Mouse (Mus musculus) lung, postnatal 4 days (tissue): Measurements from ENCODE around the gene Rfwd3.
A peak's percentile ranks its signal among the peaks of the same experiment; 100 is the strongest.
"Not testable (repeated sequence)": the region's sequence is repeated elsewhere in the genome, so short reads cannot be mapped to it uniquely, and the experiment has no call there.

ENCODE experiments used
- DNase-seq, 2 experiments: peaks; one replicate each; pipeline ENCODE4 v3.0.0; 2021

Rfwd3 gene

GRCm38 (mm10) chr8:111299821-111300568 is at the start of gene Rfwd3:
Gene Rfwd3, minus strand, starts transcription at chr8:111300222.
- peak; percentile 97 to 99 for DNase-seq

- DNase-seq: peak; percentile 80 to 88
Measured at GRCm38 (mm10) chr8:111343225-111343624, 43.2 kb upstream of the Rfwd3 start.

- no peak for DNase-seq
Measured at GRCm38 (mm10) chr8:111340186-111340585, 40.2 kb upstream of the Rfwd3 start.

GRCm38 (mm10) chr8:111338370-111339208 is 38.6 kb upstream of the Rfwd3 start:
- DNase-seq: peak in 1 of 2 experiments; percentile 7

DNA sequence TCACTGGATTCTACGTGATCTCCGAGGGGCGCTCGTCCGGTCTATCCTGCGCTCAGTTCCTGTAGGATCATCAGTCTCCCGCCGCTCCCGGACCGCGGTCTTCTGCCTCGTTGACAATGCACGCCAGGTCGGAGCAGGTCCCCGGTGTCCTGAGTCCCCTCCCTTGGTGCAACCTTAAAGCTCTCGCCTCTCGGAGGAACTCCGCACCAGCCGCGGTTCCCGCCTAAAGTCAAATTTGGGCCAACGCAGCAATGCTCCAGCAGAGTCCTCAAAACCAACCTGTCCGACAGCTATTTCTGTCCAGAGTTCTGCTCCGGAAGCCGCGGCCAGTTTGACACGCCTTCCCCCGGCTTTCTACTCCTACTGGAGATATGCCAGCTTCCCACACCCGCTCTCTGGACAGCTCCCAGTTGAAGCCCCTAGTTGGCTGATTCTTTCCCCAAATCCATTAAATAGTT is 37.9 kb upstream of the Rfwd3 start, which contains the start of gene Mlkl:
Gene Mlkl, minus strand, starts transcription at position 288 of the 458 bp plus-strand sequence.
- DNase-seq: peak; percentile 65 to 70

DNA sequence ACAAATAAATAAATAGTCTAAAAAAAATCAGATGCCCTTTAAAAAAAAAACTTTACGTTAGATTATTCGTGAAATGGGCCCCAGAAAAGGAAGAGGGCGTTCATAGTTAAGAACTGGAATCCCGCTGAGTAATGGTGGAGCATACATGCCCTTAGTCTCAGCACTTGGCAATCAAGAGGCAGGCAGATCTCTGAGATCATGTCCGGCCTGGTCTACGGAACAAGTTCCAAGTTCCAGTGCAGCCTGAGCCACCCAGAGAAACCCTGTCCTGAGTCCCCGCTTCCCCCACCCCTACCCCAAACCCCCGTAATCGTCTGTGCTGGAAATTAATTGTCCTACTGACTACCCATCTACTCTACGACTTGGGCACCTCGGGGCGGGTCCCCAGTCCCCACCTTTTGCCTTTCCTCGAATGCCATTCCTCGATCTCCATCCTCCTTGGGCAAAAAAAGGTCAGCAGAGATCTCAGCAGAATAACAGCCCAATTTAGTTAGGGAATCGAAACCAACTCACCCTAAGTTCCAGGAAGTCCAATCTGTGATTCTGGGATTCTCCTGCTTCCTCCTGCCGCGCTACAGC is 37.4 kb upstream of the Rfwd3 start:
- peak in 1 of 2 experiments; percentile 7 for DNase-seq

GRCm38 (mm10) chr8:111336692-111337091 is 36.7 kb upstream of the Rfwd3 start:
- DNase-seq: no peak

DNA sequence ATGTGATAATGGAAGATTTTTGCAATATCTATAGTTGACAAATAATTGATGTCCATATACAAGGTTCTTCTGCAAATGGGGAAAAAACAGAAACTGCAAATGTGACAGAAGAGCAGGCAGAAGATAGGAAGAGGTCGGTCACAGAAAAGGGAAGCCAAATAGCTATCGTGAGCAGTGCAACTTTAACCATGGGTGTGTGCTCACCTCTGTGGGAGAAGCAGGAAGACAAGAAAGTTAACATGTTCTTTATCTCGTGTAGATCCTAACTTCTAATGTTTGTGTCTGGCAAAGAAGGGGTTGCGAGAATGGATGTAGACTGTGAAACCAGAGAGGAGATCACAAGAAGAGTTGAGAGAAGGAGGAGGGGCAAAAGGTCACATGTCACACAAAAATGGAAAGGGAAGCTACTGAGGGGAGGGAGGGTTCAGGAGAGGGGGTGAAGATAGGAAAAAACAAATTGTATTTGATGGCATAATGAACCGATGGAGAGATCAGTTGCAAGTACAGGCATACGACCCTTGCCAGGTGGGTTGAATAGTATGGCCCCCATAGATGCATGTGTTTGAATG is 25.3 kb upstream of the Rfwd3 start:
- DNase-seq: no peak

DNA sequence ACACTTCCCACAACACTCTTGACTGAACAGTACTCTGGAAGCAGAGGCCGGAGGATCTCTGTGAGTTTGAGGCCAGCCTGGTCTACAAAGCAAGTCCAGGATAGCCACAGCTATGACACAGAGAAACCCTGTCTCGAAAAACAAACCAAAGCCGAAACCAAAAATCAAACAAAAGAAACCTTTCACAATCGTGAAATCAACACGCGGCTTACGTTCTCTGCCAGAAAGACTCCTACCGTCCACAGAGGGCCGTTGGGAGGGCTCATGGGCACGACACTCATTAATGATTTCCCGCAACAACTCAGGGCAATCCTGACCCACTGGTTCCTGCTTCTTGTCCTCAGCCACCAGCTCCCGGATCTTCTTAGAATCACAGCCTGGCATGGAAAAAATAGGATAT is 14.7 kb upstream of the Rfwd3 start:
- no peak for DNase-seq

DNA sequence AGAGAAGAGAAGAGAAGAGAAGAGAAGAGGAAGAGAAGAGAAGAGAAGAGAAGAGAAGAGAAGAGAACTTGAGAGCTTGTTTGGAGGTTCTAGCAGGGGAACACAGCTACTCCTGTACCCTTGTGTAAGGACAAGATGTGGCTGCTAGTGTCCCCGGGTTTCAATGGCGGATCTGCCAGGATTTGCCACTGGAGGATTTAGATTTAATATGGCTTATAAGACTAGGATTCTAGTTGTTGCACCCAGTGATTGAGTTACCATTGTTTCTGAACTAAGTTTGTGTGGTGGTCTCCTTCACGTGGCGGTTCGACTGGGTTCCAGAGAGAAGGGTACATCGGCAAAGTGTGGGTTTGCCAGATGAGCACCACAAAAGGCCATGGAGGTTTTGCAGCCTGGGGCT is 13.9 kb upstream of the Rfwd3 start:
- not testable (repeated sequence) for DNase-seq

DNA sequence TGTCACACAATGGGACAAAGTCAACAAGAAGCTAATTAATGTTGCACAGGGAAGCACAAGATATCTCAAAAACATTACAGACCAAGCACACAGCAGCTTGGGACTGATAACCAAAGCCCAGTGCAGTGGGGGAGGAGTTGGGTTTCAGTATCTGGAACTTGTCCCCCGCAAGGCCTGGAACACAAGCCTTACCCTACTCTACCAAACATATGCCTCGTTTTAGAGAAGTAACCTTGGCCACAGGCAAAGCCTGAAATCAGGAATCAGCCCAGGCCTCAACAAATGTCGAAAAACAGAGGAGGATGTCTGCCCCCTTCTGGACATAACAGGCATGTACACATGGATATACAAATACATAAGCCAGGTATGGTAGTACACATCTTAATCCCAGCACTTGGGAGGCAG is 12.7 kb upstream of the Rfwd3 start:
- DNase-seq: no peak

DNA sequence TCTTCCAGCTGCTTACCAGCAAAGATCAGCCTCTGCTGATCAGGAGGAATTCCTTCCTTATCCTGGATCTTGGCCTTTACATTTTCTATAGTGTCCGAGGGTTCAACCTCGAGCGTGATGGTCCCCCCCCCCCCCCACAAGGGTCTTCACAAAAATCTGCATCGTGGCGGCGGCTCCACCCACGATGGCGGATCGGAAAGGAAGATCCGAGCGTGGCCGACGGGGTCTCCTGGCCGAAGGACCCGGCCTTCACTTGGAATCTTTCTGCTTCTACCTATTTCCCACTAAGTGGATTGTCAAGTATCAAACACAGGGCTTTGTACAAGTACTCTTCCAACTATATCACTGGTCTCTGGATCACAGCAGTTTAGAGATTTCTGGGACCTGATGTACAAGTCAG is 10.0 kb upstream of the Rfwd3 start:
- DNase-seq: not testable (repeated sequence)

- DNase-seq: no peak
Measured at GRCm38 (mm10) chr8:111305031-111305730, 5.2 kb upstream of the Rfwd3 start.

DNA sequence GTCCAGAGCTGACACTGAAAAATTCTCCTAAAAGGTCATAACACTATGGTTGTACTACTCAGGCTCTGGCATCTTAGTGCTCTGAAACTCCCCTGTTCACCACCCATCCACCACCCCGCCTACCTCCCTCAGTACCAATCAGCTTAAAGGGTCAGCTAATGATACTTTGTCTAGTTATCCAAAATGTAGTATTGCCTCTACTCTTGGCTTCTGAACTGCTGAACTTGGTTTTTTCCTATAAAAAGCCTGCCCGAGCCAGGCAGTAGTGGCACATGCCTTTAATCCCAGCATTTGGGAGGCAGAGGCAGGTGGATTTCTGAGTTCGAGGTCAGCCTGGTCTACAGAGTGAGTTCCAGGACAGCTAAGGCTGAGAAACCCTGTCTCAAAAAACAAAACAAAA is 4.3 kb upstream of the Rfwd3 start:
- no peak for DNase-seq

DNA sequence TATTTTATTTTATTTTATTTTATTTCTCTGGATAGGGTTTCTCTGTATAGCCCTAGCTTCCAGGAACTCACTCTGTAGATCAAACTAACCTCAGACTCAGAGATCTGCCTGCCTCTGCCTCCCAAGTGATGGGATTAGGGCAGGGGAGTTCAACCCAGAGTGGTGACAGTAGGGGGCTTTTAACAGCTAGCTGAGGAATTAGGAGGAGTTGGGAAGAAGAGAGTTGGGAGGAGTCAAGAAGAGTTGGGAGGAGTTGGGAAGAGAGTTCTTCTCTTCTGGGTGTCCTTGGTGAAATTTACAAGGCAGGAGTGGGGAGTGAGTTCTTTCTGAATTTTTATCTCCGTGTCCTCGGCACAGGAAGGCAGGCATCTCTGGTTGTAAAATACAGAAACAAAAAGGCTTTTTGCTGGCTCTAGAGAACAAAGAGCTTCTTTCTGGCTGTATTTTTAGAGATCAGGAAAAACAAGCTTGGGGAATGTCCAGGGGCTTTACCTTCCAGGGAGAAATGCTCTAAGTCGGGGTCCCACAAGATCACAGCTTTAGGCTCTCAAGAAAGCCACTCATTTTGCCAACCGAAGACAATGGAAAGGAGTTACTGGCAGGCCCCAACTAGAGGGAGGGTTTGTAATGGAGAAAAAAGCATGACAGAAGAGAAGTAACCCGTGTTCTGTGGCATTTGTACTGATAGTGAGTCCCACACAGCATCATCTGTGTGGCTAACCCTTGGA is 3.2 kb upstream of the Rfwd3 start:
- not testable (repeated sequence) for DNase-seq

- no peak for DNase-seq
Measured at GRCm38 (mm10) chr8:111300597-111301546, 850 bp upstream of the Rfwd3 start.

GRCm38 (mm10) chr8:111299363-111299820 is 630 bp downstream of the Rfwd3 start:
- peak; percentile 56 to 72 for DNase-seq

DNA sequence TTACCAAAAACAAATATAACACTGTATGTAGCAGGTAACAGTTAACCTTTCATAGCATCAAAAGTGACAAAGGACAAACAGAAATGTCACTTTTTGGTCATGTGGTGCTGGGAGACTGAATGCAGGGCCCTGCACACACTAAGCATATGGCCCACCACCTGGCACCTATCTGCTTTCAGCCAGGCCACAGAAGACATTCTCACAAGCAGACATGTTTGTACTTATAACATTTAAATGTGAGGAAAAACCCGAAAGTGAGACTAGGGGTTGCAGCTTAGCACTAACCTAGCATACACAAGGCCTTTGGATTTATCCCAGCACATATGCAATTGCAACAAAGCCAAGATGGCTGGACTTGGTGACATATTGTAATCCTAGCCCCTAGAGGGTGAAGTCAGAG is 2.0 kb downstream of the Rfwd3 start:
- no peak for DNase-seq

- DNase-seq: no peak
Measured at GRCm38 (mm10) chr8:111291733-111292132, 8.3 kb downstream of the Rfwd3 start.

DNA sequence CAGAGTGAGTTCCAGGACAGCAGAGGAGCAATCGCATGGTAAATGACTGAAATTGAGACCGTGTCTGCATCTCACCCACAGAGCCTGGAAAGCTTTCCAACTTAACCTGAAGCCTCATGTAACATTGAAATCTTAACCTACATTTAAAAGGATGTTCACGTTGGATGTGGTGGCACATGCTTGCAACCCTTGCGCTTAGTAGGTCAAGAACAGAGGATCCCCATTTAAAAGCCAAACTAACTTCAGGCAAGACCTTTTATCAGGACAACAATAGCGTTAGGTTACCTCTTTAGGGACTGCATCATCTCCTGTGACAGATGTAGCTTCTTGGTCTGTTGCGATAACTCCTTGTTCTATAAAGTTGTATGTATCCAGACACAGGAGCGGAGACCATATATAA is 9.4 kb downstream of the Rfwd3 start:
- DNase-seq: no peak
